Mouse (Mus musculus) megakaryocyte, adult 5-6 weeks (primary cell): ENCODE measurements around the gene Sin3a. TPM values are rescaled to one million over a fixed set of nuclear protein-coding genes. Genes with fewer than 3 reads are reported as not detected.

ENCODE experiments used
- ATAC-seq: 2 replicates; pipeline ENCODE4 v1.8.0; 2016; ENCODE audit warnings: mild to moderate bottlenecking, inconsistent platforms; ENCODE audit not compliant: poor library complexity, severe bottlenecking
- total RNA-seq, 2 experiments: library from RNA; stranded (forward) in 1 of 2; stranded (reverse) in 1 of 2; fragments of 153-499, 151-499 nt in 1 of 2; fragments of 221-1000, 200-1000 nt in 1 of 2; gene quantifications; 2 replicates each; pipeline versions ENCODE4 v1.2.3 to v1.2.4; 2015 to 2017

The Sin3a gene
- total RNA-seq, 2 experiments from 2014 or later = 87.5 to 89.8 TPM

GRCm38 (mm10) chr9:57137246-57137645 is 65.4 kb downstream of the Sin3a start:
- no peak for ATAC-seq

- no peak for ATAC-seq
Measured at GRCm38 (mm10) chr9:57137777-57138176, 65.9 kb downstream of the Sin3a start.

- ATAC-seq = no peak
Measured at GRCm38 (mm10) chr9:57138507-57138906, 66.7 kb downstream of the Sin3a start.

GRCm38 (mm10) chr9:57139110-57139509 is 67.3 kb downstream of the Sin3a start:
- no peak for ATAC-seq

- ATAC-seq = no peak
Measured at GRCm38 (mm10) chr9:57139571-57139970, 67.7 kb downstream of the Sin3a start.

- peak; percentile 62; the same call in 1 of the 2 replicates for ATAC-seq
Measured at GRCm38 (mm10) chr9:57141417-57142353, 69.8 kb downstream of the Sin3a start.

- no peak for ATAC-seq
Measured at GRCm38 (mm10) chr9:57143212-57143611, 71.4 kb downstream of the Sin3a start.

- ATAC-seq = no peak
Measured at GRCm38 (mm10) chr9:57144830-57145229, 73.0 kb downstream of the Sin3a start.

- ATAC-seq = no peak
Measured at GRCm38 (mm10) chr9:57146451-57147066, 74.7 kb downstream of the Sin3a start.

- no peak for ATAC-seq
Measured at GRCm38 (mm10) chr9:57147205-57148143, 75.6 kb downstream of the Sin3a start.

- ATAC-seq = peak; percentile 97
Measured at GRCm38 (mm10) chr9:57148144-57148878, 76.5 kb downstream of the Sin3a start, which contains the start of gene Neil1. Gene Neil1 (minus strand): TSS chr9:57148305.

GRCm38 (mm10) chr9:57149021-57149420 is 77.2 kb downstream of the Sin3a start:
- ATAC-seq = no peak

- ATAC-seq = no peak
Measured at GRCm38 (mm10) chr9:57150192-57150591, 78.4 kb downstream of the Sin3a start.

GRCm38 (mm10) chr9:57152331-57152730 is 80.5 kb downstream of the Sin3a start:
- ATAC-seq = no peak

- no peak for ATAC-seq
Measured at GRCm38 (mm10) chr9:57156383-57156782, 84.5 kb downstream of the Sin3a start.

GRCm38 (mm10) chr9:57156823-57157222 is 85.0 kb downstream of the Sin3a start:
- no peak for ATAC-seq

- no peak for ATAC-seq
Measured at GRCm38 (mm10) chr9:57157499-57157898, 85.7 kb downstream of the Sin3a start.

- ATAC-seq = peak; percentile 91
Measured at GRCm38 (mm10) chr9:57158013-57158470, 86.2 kb downstream of the Sin3a start, which contains the start of gene Commd4. Gene Commd4 (minus strand): TSS chr9:57158331.

- ATAC-seq = no peak
Measured at GRCm38 (mm10) chr9:57158506-57158905, 86.7 kb downstream of the Sin3a start.

GRCm38 (mm10) chr9:57162496-57162895 is 90.7 kb downstream of the Sin3a start:
- ATAC-seq = 0 out of 2 replicates have a peak, but pooled peaks have one; percentile 33
